Mouse (Mus musculus) spleen, adult 2 months (tissue): Measurements from ENCODE around the gene Tbxas1.

ENCODE experiments used
- CTCF ChIP-seq: fragments of 200-500 bp; IDR thresholded peaks from 2 replicates; pipeline ENCODE4 v1.5.1; 2011; ENCODE audit warnings: mild to moderate bottlenecking, inconsistent platforms; ENCODE audit not compliant: insufficient read depth, insufficient read length, insufficient replicate concordance; ENCODE audit errors: extremely low read depth
- POLR2A ChIP-seq: fragments of 200-500 bp; IDR thresholded peaks from 2 replicates; pipeline ENCODE4 v1.6.1; 2011; ENCODE audit warnings: low read depth, low read length, inconsistent platforms

GRCm38 (mm10) chr6:38925719-38926118 is 50.5 kb downstream of the Tbxas1 start:
- no peak for TF ChIP-seq POLR2A
- TF ChIP-seq CTCF = no peak
